Mouse (Mus musculus) monocyte, adult 2 months (primary cell): ENCODE data around the gene Cdkl3.
"Not testable (repeated sequence)": the region's sequence is repeated elsewhere in the genome, so short reads cannot be mapped to it uniquely, and the experiment has no call there.

Experiments
- DNase-seq, 2 experiments: peaks; one replicate each; pipeline ENCODE4 v3.0.0; 2022; ENCODE audit warnings: low spot score in 2 of 2, low read depth in 1 of 2

Cdkl3 gene

DNA sequence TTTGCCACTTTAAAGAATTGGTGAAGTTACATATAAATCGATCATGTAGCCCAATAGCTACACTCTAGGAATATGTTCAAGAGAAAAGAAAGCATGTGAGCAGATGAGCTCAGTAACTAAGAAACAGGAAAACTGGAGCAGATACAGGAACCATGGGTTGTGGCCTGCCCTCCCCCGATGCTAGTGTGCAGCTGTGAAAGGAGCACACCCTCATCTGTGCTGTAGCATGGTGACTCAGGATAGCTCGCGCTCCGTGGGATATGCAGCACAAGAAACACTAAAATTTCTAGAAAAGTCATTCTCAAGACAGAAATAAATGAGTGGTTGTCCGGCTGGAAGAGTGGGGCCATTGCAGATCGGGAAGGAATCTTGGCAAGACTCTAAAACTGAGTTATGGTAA is 113.1 kb downstream of the Cdkl3 start:
- no peak for DNase-seq

DNA sequence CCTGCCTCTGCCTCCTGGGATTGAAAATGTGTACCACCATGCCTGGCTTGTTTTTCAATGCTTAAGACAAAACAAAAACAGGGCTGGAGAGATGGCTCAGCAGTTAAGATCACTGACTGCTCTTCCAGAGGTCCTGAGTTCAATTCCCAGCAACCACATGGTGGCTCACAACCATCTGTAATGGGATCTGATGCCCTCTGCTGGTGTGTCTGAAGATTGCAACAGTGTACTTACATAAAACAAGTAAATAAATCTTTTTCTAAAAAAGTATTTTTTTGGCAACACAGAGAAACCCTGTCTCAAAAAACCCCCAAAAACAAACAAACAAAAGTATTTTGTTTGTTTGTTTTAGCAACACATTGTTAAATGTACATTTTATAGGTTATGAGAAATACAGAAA is 116.4 kb downstream of the Cdkl3 start:
- not testable (repeated sequence) for DNase-seq

DNA sequence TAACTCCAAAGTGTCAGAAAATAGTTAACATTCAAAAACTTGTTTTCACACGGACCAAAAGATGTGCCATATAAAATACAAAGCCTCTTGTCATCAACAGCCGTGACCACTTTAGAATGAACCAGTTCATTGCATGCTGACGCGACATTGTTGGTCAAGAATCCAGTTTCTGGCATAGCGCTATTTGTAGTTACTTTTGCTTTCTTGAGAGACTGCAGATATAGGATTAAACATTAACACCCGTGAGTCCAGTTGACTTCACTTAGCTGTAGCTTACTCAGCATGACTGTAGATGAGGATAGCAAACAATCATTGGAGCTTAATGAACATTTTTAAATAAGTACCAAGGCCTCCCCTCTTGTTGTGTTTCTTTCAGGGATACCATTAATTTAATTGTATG is 118.0 kb downstream of the Cdkl3 start:
- no peak for DNase-seq

DNA sequence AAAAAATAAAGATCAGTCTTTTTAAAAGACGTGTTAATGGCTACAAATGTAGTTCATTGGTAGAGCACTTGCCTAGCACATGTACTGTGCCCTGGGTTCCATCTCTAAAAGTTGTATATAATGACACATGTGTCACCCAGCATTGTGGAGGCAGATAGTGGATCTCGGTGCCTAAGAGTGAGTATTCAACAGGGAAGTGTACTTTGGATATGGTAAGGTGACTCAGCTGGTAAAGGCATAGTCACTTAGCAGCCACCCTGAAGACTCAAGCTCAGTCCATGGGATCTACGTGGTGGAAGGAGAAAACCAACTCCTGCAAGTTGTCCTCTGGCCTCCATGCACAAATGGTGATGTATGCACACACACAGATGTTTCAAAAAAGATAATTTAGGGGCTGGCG is 120.4 kb downstream of the Cdkl3 start:
- no peak for DNase-seq

DNA sequence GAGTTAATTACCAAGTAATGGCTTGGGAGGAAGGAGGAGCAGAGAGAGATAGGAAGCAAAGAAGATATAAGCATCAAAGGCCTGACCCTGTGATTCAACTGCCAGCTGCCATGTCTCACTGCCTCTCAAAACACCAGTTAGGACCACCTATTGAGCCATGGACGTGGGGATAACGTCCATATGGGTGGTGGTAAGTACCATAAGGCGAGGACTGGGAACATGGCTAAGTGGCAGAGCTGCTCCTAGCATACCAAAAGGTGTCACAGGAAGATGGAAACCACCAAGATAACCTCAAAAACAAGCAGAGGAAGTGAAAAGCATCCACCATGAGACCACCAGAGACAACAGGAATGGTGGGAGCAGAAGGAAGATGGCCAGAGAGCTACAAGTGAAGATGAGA is 123.1 kb downstream of the Cdkl3 start:
- no peak for DNase-seq

DNA sequence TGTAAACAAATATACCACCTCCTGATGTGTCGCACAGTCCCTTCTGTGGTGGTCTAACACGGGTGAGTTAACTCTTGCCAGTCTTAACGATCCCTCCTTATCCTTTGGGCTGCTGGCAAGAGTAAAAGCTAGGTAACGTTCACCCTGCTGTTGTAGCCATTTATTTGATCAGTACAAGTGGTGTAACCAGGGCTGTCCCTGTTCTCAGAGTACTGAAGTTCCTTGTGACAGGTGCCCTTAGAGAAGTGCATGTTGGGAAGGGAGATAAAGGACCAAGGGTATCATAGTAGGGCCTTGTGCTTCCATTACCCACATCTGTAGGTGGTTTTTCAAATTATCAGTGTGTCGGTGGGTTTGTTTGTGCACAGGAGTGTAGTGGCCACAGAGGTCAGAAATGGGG is 123.7 kb downstream of the Cdkl3 start:
- DNase-seq: no peak

DNA sequence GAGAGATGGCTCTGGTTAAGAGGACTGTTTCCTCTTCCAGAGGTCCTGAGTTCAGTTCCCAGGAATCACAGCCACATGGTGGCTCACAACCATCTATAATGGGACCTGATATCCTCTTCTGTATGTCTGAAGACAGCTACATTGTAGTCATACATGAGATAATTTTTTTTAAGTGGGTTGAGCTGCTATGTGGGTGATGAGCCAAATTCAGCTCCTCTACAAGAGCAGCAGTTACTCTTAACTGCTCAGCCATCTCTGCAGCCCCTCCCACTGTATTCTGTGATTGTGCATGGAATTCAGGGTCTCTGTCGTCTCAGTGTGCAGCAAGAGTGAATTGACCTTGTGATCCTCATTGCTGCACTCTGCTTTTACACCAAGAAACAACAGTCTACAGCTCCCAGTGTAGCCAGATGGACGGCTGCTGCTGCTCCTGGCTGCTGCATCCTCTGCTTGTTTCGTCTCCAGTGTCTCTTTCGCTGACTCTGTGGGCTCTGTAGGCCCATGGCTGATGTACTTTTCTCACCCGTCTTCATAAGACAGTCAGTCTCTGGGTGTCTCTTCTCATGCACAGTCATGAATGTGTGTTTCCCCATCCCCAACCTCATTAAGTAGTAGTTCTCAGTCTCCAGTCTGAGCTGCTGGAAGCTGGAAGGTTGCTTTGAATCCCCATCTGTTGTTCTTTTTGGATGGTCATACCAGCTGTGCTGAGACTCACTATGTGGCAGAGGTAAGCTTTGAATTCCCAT is 124.5 kb downstream of the Cdkl3 start:
- no peak for DNase-seq

DNA sequence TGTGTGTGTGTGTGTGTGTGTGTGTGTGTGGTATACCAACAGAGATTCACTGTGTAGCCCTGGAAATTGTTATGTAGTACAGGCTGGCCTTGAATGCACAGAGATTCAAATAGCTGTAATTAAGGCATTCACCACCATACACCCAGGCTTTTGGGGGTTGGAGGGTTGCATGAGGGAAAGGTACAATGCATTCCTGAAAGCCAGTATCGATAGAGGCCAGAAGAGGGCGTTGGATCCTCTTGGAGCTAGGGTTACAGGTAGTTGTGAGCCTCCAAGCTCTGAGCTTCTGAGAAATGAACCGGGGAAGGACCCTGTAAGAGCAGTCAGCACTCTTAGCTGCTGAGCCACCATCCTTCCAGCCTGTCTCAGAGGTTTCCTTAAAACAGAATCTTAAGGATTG is 125.2 kb downstream of the Cdkl3 start:
- no peak for DNase-seq

DNA sequence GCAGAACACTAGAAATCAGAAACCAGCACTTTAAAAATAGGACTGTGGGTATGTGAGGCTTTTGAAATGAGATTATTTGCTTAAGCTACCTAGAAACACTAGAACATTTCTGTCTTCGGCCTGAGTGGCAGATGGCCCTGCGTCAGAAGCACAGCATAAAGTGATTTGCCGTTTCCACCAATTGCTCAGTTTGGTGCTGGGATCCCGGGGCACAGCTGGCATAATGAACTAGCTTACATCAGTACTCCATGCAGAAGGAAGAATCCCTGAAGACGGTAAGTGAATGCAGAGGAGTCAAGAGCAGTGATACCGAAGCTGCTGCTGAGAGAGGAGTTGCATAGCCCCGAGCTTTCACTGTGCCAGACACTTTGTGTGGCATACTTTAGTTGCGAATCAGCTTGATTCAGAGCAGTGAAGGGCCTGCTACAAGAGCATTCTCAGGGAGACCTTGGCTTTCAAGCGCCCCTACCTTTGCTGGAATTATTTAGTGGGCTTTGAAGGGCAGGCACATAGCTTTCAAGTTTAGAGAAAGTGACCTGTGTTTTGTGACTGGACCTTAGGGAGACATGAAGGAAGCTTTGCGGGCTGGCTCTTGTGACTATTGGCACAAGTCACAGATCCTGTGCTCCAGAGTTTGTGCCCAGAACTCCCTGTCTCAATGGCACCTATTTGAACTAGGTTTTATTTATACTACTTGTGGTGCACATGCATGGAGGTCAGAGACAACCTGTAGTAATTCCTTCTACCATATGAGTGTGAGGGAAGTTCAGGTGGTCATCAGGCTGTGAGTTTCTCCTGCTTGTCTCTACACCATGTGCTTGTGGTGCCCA is 125.8 kb downstream of the Cdkl3 start:
- DNase-seq: no peak

DNA sequence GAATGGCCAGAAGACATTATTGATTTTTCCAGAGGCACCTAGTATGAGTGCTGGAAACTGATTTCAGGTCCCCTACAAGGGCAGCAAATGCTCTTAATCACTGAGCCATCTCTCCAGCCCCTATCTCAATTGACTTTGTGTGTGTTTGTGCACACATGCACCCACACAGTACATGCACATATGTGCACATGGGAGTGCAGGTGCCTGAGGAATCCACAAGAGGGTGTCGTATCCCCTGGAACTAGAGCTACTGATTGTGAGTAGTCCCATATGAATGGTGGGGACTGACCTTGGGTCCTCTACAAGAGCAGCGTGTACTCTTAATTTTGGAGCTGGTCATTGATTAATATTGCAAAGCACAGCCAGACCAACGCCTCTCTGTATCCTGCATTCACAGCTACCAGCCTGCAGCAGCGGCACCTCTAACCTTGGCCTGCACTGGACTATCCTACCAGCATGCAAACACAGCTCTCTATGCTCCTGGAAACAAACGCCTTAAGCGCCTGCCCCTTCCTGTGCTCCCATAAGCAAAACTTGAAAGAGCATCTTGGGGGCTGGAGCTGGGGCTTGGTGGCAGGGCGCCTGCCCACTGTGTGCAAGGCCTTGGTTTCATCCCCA is 126.5 kb downstream of the Cdkl3 start:
- no peak for DNase-seq
